Mouse (Mus musculus): Measurements from ENCODE around the gene Nectin4. TPM values are rescaled to one million over a fixed set of nuclear protein-coding genes. Genes with fewer than 3 reads are reported as not detected.
"Not testable (repeated sequence)": the region's sequence is repeated elsewhere in the genome, so short reads cannot be mapped to it uniquely, and the experiment has no call there.

The Nectin4 gene
- polyA plus RNA-seq (2015; fragmentation: Nextera tagmentation; extraction: Ambion mirVana) = 10.1 and 10.2 TPM in 2 replicates

GRCm38 (mm10) chr1:171369845-171370556, at the start of gene Nectin4:
TSS of gene Nectin4 (plus strand) at chr1:171370099.
- 19% methylated on average over 20 of the region's 20 CpGs for WGBS
- Histone ChIP-seq H3K4me3 (ENCODE audit: low read depth, low read length) (peak within 1 kb of the TSS; percentile 8; the same call in 1 of the 2 replicates), H3K4me2 (replicated peaks; ENCODE audit: low read depth, low read length) (peak within 1 kb of the TSS; percentile 36), H3K4me1 (ENCODE audit: insufficient read depth, low read depth, low read length) (peaks cover 4% of the 10 kb centered on the region; the same call in 1 of the 2 replicates), H3K36me3 (ENCODE audit: insufficient read depth, low read length) (no peaks in the 10 kb centered on the region), H3K9me3 (ENCODE audit: low read length) (no peaks in the 10 kb centered on the region), H3K9ac (replicated peaks; ENCODE audit: low read depth) (peak within 1 kb of the TSS; percentile 9), H3K27me3 (replicated peaks; ENCODE audit: insufficient read depth, low read length) (no peaks in the 10 kb centered on the region), H3K27ac (ENCODE audit: low read length) (peak within 1 kb of the TSS; percentile 89)
- TF ChIP-seq CTCF (IDR thresholded peaks at IDR 0.05) (no peak), EP300 (IDR thresholded peaks at IDR 0.05) (no peak)
- peak; percentile 90 for ATAC-seq
- DNase-seq (ENCODE audit: low spot score) = peak; percentile 81

GRCm38 (mm10) chr1:171320151-171320550, 49.7 kb upstream of the Nectin4 start:
- no peaks in the 10 kb centered on the region for H3K36me3 ChIP-seq (ENCODE audit: insufficient read depth, low read length)
- no peak for DNase-seq (ENCODE audit: low spot score)
- no peak overlapping the region for H3K4me3 ChIP-seq (ENCODE audit: low read depth, low read length)
- no peak overlapping the region for H3K27ac ChIP-seq (ENCODE audit: low read length)
- H3K9me3 ChIP-seq (ENCODE audit: low read length) = no peaks in the 10 kb centered on the region
- no peaks in the 10 kb centered on the region for H3K4me1 ChIP-seq (ENCODE audit: insufficient read depth, low read depth, low read length)
- no peak overlapping the region for H3K9ac ChIP-seq (replicated peaks; ENCODE audit: low read depth)
- 24% methylated on average over 5 of the region's 5 CpGs for WGBS
- no peak overlapping the region; the same call in 1 of the 2 replicates for H3K4me2 ChIP-seq (replicated peaks; ENCODE audit: low read depth, low read length)
- ATAC-seq = no peak
- no peak for TF ChIP-seq CTCF (IDR thresholded peaks at IDR 0.05)
- TF ChIP-seq EP300 (IDR thresholded peaks at IDR 0.05) = no peak
- no peaks in the 10 kb centered on the region for H3K27me3 ChIP-seq (replicated peaks; ENCODE audit: insufficient read depth, low read length)

GRCm38 (mm10) chr1:171321415-171321814, 48.5 kb upstream of the Nectin4 start:
- no peak overlapping the region for H3K4me2 ChIP-seq (replicated peaks; ENCODE audit: low read depth, low read length)
- peak; percentile 10; the same call in 1 of the 2 replicates for TF ChIP-seq EP300 (IDR thresholded peaks at IDR 0.05)
- peak; percentile 78 for TF ChIP-seq CTCF (IDR thresholded peaks at IDR 0.05)
- peak; percentile 80 for DNase-seq (ENCODE audit: low spot score)
- H3K27ac ChIP-seq (ENCODE audit: low read length) = no peak overlapping the region
- no peaks in the 10 kb centered on the region for H3K36me3 ChIP-seq (ENCODE audit: insufficient read depth, low read length)
- H3K9me3 ChIP-seq (ENCODE audit: low read length) = no peaks in the 10 kb centered on the region
- H3K27me3 ChIP-seq (replicated peaks; ENCODE audit: insufficient read depth, low read length) = no peaks in the 10 kb centered on the region
- ATAC-seq = no peak
- no peak overlapping the region for H3K9ac ChIP-seq (replicated peaks; ENCODE audit: low read depth)
- H3K4me3 ChIP-seq (ENCODE audit: low read depth, low read length) = no peak overlapping the region
- no peaks in the 10 kb centered on the region for H3K4me1 ChIP-seq (ENCODE audit: insufficient read depth, low read depth, low read length)

- DNase-seq (ENCODE audit: low spot score) = peak; percentile 4
- no peaks in the 10 kb centered on the region for H3K9me3 ChIP-seq (ENCODE audit: low read length)
- no peak overlapping the region for H3K4me3 ChIP-seq (ENCODE audit: low read depth, low read length)
- no peak overlapping the region for H3K4me2 ChIP-seq (replicated peaks; ENCODE audit: low read depth, low read length)
- TF ChIP-seq EP300 (IDR thresholded peaks at IDR 0.05) = no peak
- TF ChIP-seq CTCF (IDR thresholded peaks at IDR 0.05) = no peak
- no peaks in the 10 kb centered on the region for H3K4me1 ChIP-seq (ENCODE audit: insufficient read depth, low read depth, low read length)
- WGBS = 56% methylated on average over 1 of the region's 1 CpGs
- no peak overlapping the region for H3K27ac ChIP-seq (ENCODE audit: low read length)
- H3K36me3 ChIP-seq (ENCODE audit: insufficient read depth, low read length) = no peaks in the 10 kb centered on the region
- peak; percentile 50 for ATAC-seq
- H3K9ac ChIP-seq (replicated peaks; ENCODE audit: low read depth) = no peak overlapping the region
- no peaks in the 10 kb centered on the region for H3K27me3 ChIP-seq (replicated peaks; ENCODE audit: insufficient read depth, low read length)
Measured at GRCm38 (mm10) chr1:171322012-171322411, 47.9 kb upstream of the Nectin4 start.

GRCm38 (mm10) chr1:171325571-171325970, 44.3 kb upstream of the Nectin4 start:
- WGBS = 81% methylated on average over 2 of the region's 2 CpGs
- Histone ChIP-seq H3K9ac (replicated peaks; ENCODE audit: low read depth) (no peak overlapping the region), H3K4me1 (ENCODE audit: insufficient read depth, low read depth, low read length) (peaks cover 7% of the 10 kb centered on the region; the same call in 1 of the 2 replicates), H3K4me3 (ENCODE audit: low read depth, low read length) (no peak overlapping the region), H3K27ac (ENCODE audit: low read length) (no peak overlapping the region), H3K9me3 (ENCODE audit: low read length) (no peaks in the 10 kb centered on the region), H3K27me3 (replicated peaks; ENCODE audit: insufficient read depth, low read length) (no peaks in the 10 kb centered on the region), H3K4me2 (replicated peaks; ENCODE audit: low read depth, low read length) (no peak overlapping the region), H3K36me3 (ENCODE audit: insufficient read depth, low read length) (no peaks in the 10 kb centered on the region)
- TF ChIP-seq CTCF (IDR thresholded peaks at IDR 0.05) (no peak), EP300 (IDR thresholded peaks at IDR 0.05) (no peak)
- no peak for DNase-seq (ENCODE audit: low spot score)
- ATAC-seq = no peak

- H3K27ac ChIP-seq (ENCODE audit: low read length); H3K4me1 ChIP-seq (ENCODE audit: insufficient read depth, low read depth, low read length); H3K4me3 ChIP-seq (ENCODE audit: low read depth, low read length); DNase-seq (ENCODE audit: low spot score); ATAC-seq; H3K27me3 ChIP-seq (replicated peaks; ENCODE audit: insufficient read depth, low read length); H3K9me3 ChIP-seq (ENCODE audit: low read length); H3K4me2 ChIP-seq (replicated peaks; ENCODE audit: low read depth, low read length); H3K36me3 ChIP-seq (ENCODE audit: insufficient read depth, low read length); H3K9ac ChIP-seq (replicated peaks; ENCODE audit: low read depth): not testable (repeated sequence)
- 80% methylated on average over 4 of the region's 4 CpGs for WGBS
Measured at GRCm38 (mm10) chr1:171326588-171326987, 43.3 kb upstream of the Nectin4 start.
